Mouse (Mus musculus) kidney, adult 18-20 months (tissue): ENCODE measurements around the gene Tmem208.
"Not testable (repeated sequence)": the region's sequence is repeated elsewhere in the genome, so short reads cannot be mapped to it uniquely, and the experiment has no call there.

Experiments used
- DNase-seq: peaks from one replicate; pipeline ENCODE4 v3.0.0; 2021

Tmem208 gene

DNA sequence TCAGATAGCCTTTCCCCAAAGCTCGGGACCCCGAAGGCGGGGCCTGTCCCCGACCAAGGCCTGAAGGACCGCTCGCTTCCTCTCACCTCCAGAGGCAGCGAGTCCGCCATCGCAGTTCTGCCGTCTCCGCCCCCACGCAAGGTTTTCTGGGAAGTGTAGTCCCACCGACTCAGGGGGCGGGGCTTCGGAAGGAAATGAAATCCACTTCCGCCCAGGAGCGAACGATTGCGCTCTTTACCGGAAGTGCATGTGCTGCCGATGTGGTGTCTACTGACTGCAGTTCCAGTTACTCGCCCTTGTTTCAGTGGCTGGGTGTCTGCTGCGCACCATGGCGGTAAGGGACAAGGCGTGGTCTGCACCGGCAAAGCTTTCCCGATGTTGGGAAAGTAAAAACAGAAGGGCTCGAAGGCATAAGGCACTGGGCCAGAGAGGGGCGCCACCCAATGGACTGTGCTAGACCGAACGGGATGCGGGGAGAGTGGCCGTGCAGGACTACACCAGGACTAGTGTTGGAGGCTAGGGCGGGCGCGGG is at the start of gene Tmem208, which contains the start of gene Lrrc29:
Gene Tmem208, plus strand, starts transcription at position 214 of the 532 bp plus-strand sequence.
Gene Lrrc29, minus strand, starts transcription at position 138 of the 532 bp plus-strand sequence.
- peak; percentile 97 for DNase-seq

DNA sequence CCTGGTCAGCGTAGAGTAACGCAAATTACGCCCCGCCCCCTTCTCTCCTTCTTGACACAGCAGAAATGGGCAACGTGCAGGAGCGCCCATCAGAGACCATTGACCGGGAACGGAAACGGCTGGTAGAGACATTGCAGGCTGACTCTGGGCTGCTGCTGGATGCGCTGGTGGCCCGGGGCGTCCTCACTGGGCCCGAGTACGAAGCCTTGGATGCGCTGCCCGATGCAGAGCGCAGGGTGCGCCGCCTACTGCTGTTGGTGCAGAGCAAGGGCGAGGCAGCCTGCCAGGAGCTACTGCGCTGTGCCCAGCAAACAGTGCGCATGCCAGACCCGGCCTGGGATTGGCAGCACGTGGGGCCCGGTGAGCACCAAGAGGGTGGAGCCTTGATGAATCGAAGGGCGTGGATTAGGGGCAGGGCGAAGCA is 47.2 kb upstream of the Tmem208 start:
- DNase-seq, result peak; percentile 90

DNA sequence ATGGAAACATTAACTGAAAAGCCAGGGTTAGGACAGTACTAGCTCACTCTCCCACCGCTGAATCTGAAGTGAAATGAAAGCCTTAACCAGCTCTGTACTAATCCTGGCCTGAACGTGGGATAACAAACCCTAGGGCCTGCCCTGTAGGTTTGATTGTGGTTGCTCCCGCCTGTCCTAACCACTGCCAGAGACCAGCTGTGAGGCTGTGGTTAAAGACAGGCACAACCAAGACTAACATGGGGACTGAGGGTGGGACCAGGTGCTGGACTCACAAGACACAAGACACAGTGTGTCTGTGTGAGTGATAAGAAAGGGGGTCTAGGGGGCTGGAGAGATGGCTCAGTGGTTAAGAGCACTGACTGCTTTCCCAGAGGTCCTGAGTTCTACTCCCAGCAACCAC is 45.6 kb upstream of the Tmem208 start:
- no peak for DNase-seq

DNA sequence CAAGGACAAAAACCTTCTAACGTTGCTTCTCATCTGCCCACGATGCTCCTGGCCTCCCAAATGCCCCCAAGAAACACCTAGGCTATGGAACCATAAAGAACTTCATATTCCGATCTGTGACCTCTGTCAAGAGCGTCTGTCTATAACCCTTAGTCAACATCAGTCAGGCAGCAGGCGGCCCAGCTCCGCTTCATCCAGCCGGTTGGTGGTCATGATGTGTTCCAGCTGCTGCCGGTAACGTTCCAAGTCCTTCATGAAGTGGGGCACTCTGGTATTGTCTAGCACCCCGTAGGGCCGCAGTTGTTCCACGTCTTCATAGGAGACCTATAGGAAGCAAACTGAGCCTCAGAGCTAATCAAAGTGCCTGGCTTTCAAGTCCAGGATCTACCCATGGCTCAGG is 44.3 kb upstream of the Tmem208 start:
- no peak for DNase-seq

DNA sequence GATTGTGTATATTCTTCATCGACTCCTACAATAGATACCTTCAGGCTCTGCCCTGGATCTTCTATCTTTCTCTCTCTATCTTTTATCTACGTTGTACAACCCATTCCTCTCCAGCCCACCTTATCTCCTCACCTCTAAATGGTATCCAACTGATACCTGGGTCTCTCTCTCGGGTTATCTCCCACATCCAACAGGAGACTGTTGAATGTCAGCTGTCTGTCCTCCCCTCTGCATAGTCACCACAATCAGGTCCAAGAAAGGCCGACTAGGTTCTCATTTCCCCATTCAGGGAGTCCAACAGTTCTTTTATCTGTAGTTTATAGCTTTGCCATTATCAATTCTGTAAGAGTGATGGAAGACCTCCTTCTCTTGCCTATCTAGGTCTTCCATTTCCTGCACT is 43.9 kb upstream of the Tmem208 start:
- no peak for DNase-seq

DNA sequence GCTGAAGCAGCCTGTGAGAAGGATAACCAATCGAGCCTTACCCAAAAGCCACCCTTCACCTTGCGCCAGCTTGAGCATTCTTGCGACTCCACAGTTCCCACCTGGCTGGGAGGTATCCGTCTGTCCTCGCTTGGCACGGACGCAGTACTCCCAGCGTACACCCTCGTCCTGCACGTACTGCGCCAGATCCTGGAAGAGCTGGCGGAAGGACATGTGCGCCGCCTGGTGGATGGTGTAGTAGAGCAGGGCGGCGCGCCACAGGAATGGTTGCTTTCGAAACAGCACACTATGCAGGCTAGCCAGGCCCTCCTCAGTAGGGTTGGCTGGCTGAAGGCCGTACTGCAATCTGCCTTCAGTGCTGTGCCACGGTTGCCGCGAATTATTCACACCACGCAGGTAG is 43.1 kb upstream of the Tmem208 start:
- peak; percentile 51 for DNase-seq

DNA sequence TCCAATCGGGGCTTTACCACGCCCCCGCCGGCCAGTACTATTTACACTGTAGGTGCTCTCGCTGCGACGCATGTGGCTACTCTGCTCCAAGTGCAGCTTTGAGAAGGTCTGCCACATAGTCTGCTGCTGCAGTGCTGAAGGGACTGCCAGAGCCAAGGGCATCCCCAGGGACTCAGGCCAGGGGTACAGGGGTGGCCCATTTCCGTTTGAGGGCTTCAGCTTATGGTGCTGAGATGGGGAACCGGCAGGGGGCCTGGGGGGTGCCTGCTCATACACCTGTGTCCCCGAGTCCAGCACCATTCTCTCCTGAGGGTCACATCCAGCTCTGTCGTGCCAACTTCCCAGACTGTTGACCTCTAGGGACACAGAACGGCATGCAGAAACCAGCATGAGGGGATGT is 40.6 kb upstream of the Tmem208 start:
- DNase-seq, result no peak

DNA sequence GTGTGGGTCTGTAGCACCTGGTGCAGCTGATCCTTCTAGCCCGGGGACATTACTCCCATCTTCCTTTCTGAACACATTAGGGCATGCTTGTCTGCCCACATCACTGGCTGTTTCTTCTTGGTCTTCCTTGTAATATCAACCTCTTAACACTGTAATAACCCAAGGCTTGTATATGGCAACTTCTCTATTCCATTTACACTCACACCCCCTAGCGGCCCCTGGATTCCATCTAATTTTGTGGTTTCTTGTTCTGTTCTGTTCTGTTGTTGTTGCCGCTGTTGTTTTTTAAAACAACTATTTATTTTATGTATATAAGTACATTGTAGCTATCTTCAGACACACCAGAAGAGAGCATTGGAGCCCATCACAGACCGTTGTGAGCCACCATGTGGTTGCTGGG is 39.2 kb upstream of the Tmem208 start:
- DNase-seq, result no peak

DNA sequence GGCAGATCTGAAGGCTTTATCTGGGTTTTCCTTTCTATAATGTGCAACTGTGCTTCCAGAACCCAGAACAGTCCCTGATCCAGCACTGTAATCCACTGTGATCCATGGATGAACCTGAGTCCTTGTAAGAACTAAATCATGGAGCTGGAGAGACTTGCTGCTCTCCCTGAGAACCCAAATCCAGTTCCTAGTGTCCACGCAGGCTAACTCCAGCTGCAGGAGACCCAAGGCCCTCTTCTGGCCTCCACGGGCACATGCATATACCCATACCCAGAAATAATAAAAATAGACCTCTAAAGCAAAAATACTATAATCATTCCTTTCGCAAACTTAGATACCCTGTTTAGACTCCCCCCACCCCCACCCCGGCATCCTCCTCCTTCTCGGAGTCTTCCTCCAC is 37.9 kb upstream of the Tmem208 start:
- DNase-seq, result no peak

DNA sequence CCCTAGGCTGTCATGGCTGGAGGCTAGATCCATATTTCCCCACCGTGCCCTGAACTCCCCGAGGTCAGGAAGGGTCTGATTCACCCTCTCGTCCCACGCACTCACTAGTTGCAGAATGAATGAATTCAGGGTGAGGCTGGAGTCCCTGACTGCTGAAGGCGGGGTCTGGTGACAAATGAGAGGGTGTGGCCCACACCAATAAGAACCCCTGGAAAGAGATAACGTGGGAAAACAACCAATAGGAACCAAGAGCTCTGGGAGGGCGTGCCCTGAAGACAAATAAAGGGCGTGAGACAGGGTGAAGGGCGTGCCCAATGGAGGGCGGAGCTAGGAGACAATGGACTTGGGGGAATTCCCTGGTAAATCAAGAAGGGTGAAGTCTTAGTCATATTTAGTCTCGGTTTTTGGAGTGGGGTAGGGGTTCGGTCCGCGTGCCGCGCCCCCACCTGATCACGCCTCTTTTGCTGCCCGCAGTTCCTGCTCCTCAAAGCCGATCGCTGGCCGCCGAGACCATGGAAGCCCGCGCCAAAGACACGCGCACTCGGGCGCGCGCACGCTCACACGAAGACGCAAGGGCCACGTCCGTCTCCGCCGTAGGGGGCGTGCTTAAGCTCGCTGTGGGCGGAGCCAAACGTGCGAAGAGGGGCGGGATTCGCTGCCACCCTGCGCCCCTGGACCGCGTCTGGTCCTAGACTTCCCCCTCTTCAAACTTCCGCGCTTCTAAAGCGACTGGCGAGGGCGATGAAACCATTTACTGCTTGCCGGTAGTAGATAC is 37.0 kb upstream of the Tmem208 start:
- peak; percentile 90 for DNase-seq

DNA sequence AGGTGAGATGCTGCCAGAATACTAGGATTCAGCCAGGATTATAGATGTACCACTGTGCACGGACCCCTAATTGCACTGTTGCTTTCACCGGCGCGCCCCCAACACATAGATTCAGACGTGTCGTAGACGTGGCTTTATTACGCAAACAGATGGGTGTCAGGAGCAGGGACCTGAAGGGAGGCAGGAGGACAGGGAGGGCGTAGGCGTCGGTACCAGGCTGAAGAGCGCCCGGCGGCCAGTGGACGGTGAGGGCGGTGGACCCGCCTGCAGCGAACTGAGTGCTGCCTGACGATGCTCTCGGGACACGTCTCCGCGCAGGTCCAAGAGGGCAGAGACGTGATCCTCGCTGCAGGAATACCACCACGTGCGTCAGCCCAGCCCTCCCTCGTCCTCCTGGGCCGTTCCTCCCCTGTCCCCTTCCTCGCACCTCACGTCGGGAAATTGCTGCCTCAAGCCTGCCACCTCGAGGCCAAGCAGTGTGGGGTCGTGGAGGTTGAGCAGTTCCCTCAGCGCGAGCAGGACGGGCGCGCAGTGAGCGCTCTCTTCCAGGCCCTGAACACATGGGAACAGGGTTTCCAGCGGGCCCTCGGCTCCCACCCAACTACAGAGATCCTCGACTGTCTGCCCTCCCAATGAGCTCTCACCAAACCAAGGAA is 36.2 kb upstream of the Tmem208 start, which contains the start of gene 4931428F04Rik:
Gene 4931428F04Rik, minus strand, starts transcription at position 60 of the 656 bp plus-strand sequence.
- DNase-seq, result no peak

DNA sequence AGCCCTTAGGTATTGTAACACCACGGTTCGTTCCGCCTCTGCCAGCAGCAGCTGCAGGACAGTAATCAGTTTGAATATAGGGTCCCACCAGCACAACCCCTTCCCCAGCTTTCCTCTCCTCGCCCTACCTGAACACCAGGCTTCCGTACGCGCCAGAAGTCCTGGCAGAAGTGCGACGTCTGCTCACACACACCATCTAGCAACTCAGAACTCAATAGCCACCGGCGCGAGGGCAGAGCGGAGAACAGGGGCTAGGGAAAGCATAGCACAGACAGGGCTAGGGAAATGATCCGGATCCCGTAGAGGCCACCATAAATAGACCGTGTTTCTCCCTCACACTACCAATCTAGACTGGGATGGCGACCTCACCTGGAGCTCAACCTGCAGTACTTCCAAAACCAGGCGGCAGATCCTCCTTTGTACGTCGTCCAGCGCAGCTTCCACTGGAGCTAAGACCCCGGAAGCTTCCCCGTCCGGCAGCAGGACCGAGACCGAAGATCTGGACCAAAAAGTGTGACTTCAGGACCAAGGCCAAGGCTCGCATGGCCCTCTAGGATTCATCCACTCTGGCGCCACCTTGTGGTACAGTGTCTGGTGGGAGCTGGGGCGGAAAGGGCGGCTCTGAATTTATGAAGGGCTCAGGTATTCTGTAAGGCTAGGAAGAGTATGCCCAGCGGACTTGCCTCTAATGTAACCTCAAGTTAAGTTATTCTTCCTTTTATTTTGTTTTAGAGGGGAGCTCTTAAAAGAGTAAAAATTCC is 35.4 kb upstream of the Tmem208 start:
- DNase-seq, result peak; percentile 92

DNA sequence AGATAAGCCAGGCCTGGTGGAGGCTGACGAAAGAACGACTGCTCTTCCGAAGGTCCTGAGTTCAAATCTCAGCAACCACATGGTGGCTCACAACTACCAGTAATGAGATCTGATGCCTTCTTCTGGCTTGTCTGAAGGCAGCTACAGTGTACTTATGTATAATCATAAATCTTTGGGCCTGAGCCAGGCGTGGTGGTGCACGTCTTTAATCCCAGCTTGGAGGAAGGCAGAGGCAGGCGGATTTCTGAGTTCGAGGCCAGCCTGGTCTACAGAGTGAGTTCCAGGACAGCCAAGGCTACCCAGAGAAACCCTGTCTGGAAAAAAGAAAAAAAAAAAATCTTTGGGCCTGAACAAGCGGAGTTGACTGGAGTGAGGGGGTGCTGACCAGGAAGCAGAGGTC is 34.8 kb upstream of the Tmem208 start:
- DNase-seq, result not testable (repeated sequence)

DNA sequence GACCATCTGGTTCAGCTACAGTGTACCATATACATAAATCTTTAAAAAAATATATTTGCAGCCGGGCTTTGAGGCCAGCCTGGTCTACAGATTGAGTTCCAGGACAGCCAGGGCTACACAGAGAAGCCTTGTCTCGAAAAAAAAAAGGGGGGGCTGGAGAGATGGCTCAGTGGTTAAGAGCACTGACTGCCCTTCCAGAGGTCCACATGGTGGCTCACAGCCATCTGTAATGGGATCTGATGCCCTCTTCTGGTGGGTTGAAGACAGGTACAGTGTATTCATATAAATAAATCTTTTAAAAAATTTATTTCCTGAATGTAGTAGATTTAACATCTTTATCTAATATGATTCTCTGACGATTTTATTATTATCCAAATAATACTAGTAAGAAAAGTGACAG is 34.4 kb upstream of the Tmem208 start:
- not testable (repeated sequence) for DNase-seq

DNA sequence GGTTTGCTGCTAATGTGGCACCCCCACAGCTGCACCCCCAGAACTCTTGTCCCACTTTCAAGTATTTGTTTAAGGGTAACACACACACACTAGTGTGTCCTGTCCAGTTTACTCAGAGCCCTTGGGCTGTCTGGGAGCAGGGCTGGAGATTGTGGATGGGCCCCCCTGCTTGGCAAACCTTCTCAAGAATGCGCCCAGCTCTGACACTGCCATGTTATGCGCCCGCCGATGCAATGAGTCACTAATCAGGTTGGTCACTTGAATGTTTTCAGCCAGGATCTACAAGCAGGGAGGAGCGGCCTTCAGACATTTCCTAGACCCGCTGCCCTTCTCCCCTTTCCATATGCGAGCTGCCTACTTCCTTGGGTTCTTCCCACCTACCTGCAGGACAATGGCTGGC is 33.7 kb upstream of the Tmem208 start:
- DNase-seq, result no peak

DNA sequence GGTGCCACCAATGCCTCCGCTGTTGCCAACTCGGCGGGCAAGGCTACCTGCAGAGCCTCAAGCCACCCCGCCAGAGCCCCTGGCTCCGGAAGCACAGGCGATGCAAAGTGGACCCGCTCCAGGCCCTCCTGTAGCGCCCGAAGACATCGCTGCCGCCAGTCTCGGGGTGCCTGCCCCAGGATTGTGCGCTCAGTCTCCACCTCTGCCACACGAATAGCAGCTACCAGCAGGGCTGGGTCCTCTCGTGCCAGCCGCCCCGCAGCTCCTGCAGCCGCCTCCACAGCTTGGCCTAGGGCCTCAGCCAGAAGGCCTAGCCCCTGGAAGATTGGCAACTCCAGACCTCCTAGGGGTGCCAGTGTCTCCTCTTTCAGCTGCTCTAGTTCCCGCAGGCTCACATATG is 32.7 kb upstream of the Tmem208 start:
- DNase-seq, result no peak

DNA sequence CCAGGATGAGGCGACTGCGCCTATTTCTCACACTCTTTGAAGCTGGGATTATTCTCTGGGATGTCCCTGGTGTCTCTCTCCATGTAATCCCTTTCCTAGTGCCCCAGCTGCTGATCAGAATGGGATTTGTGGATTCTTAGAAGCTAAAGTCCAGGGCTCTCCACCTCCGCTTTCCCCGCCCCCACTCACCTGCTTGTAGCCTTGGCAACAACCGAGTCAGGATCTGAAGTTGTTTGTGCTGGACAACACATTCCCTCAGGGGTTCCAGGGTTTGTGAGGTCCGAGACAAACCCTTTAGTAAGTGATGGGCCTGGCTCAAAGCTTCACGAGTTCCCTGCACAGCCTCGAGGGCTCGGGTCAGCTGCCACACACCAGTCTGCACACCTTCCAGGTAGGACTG is 31.4 kb upstream of the Tmem208 start:
- DNase-seq, result no peak

DNA sequence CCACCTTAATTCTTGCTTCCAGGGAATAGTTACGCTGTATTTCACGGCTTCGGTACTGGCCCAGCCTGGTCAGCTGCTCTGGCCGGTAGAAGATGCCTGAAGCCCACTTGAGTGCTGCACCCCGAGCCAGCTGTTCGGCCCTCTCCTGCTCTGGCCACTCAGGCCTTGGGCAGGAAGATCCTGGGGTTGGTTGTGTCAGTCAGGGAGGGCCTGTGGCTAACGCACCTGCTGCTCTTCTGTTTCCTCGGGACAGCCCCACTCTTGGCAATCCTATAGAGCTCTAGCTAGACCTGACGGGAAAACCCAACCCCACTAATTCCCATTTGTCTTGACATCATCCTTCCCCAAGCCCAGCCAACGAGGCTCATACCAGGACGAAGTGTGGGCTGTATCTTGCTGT is 30.9 kb upstream of the Tmem208 start:
- no peak for DNase-seq

DNA sequence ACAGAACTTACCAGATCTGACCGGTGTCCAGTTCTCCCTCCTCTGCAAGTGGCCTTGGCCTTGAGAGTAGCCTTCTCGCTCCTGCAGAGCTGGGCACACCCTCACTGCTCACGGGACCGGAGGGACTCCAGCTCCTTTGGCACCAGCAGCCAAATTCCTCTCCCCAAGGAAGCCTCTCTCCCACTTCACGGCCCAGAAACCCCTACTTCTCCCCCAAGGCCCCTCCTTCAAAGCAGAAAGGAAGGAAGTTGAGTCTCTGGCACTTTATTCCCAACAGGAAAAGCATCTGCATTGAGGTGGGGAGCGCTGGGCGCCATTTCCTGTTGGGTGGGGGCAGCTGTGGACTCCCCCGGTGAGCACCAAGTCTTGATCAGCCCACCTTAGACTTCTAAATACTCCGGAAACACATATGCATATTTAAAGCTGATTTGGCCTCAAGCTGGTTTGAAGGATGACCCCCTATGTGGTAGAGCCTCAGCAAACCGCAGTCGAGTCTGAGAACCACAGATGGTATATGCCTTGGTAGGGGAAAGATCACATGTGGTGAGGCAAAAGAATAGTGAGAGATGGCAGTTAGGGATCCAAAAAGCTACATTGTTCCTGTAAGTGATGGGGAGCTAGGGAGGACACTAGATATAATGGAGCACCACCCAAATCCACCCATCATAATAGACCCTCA is 30.1 kb upstream of the Tmem208 start, which contains the start of gene Exoc3l:
Gene Exoc3l, minus strand, starts transcription at position 207 of the 679 bp plus-strand sequence.
- DNase-seq, result peak; percentile 26

DNA sequence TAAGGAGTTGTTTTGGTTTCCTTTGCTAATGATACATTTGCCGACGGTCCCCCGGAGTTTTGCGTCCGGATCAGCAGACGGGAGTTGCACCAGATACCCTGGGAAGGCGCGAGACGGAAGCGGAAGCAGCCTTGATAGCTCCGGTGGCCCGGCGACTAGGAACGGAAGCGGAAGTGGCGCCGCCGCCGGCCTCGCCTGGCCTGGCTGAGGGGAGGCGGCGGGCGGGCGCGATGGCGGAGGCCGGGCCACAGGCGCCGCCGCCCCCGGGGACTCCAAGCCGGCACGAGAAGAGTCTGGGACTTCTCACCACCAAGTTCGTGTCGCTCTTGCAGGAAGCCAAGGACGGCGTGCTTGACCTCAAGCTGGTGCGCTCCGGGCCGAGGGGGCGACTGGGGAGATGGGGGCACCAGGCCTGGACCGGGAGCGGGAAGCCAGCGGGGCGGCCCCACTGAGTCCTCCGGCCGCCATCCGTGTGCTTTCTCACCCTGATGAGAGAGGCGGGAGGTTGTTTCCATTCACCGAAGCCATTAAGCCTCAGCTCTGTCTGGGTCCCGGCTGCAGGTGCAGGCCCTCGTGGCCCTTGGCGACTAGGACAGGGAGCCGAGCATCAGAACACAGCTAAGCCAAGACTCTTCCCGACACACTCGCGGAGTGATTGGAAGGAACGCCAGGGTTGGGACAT is 28.5 kb upstream of the Tmem208 start, which contains the start of gene E2f4:
Gene E2f4, plus strand, starts transcription at position 153 of the 682 bp plus-strand sequence.
- peak; percentile 93 for DNase-seq

DNA sequence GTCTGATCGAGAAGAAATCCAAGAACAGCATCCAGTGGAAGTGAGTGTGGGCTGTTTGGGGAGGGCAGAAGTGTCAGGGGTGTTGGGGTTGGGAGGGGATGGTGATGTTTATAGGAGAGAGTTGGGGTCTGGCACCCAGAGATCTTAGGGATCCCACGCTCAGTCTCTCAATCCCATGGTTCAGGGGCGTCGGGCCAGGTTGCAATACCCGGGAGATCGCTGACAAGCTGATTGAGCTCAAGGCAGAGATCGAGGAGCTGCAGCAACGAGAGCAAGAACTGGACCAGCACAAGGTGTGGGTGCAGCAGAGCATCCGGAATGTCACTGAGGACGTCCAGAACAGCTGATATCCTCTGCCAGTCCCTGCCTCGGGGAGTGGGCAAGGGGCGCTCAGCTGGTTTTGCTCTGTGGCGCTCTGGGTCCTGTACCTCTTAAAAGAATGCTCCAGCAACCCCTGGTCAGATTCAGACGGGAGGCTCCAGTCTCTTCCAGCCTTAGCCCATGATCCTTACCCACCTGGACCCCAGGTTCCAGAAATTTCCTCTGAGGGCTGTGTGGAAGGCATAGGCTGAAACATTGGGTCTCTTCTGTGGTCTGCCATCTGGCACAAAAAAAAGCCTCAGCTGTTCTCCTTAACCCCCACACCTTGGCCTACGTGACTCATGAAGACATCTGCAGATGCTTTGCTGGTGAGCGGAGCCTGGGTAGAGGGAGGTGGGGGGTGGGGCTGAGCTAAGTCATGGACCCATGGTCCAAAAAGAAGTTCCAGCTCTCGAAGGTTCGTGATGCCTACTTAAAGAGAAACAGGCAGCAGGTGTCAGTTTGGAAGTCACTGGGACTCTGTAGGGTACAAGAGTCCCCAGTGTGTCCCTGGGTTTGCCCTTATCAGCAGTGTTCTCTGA is 27.6 kb upstream of the Tmem208 start:
- DNase-seq, result no peak
